Mouse (Mus musculus) forebrain, embryonic 12.5 days (tissue): Measurements from ENCODE around the gene Zfp981. TPM values are rescaled to one million over a fixed set of nuclear protein-coding genes. Genes with fewer than 3 reads are reported as not detected.
"Not testable (repeated sequence)": the region's sequence is repeated elsewhere in the genome, so short reads cannot be mapped to it uniquely, and the experiment has no call there.

Experiments used
- ATAC-seq: fragments of 200-750 bp; cut with Nextera tagmentation; 2 replicates; pipeline ENCODE4 v1.8.0; 2017; ENCODE audit warnings: moderate TSS enrichment; ENCODE audit not compliant: low FRiP score
- H3K27ac ChIP-seq: fragments of 300-500 bp; sonication (generic); 2 replicates; pipeline ENCODE4 v1.5.1; 2016; ENCODE audit warnings: mild to moderate bottlenecking
- H3K27me3 ChIP-seq: fragments of 300-500 bp; sonication (generic); 2 replicates; pipeline ENCODE4 v1.6.1; 2016; ENCODE audit warnings: mild to moderate bottlenecking
- H3K36me3 ChIP-seq: fragments of 300-500 bp; sonication (generic); replicated peaks from 2 replicates; pipeline ENCODE4 v1.6.1; 2016; ENCODE audit warnings: mild to moderate bottlenecking
- H3K4me1 ChIP-seq: fragments of 300-500 bp; sonication (generic); 2 replicates; pipeline ENCODE4 v1.6.1; 2016
- H3K4me2 ChIP-seq: fragments of 300-500 bp; sonication (generic); 2 replicates; pipeline ENCODE4 v1.6.1; 2016; ENCODE audit warnings: mild to moderate bottlenecking, moderate library complexity
- H3K4me3 ChIP-seq: fragments of 300-500 bp; sonication (generic); replicated peaks from 2 replicates; pipeline ENCODE4 v1.5.1; 2016; ENCODE audit warnings: mild to moderate bottlenecking
- H3K9ac ChIP-seq: fragments of 300-500 bp; sonication (generic); 2 replicates; pipeline ENCODE4 v1.6.1; 2016; ENCODE audit warnings: mild to moderate bottlenecking
- H3K9me3 ChIP-seq: fragments of 300-500 bp; sonication (generic); 2 replicates; pipeline ENCODE4 v1.6.1; 2016
- WGBS: fragments of 180-500 bp; shearing (Covaris S2); methylation state at CpG from one replicate; pipeline ENCODE4 v1.1.7; 2016; 5-methylcytosine and 5-hydroxymethylcytosine counted together
- polyA plus RNA-seq: library from polyadenylated mRNA; unstranded; fragments of >200 nt; fragmentation: Nextera tagmentation; extraction: Ambion mirVana; gene quantifications from 2 replicates; pipeline ENCODE4 v1.2.1, GENCODE M21; 2016

Gene Zfp981
- 0.09 TPM in 1 of 2 replicates, not detected in the other for polyA plus RNA-seq

- not testable (repeated sequence) for ATAC-seq, H3K27me3 ChIP-seq, H3K4me2 ChIP-seq, H3K9ac ChIP-seq, H3K4me1 ChIP-seq, H3K4me3 ChIP-seq, H3K36me3 ChIP-seq, H3K27ac ChIP-seq
- H3K9me3 ChIP-seq: peaks cover 37% of the 10 kb centered on the region
- 88% methylated on average over 4 of the region's 4 CpGs for whole genome bisulfite sequencing
Measured at GRCm38 (mm10) chr4:146501727-146502126, at the start of gene Zfp981. TSS of gene Zfp981 (plus strand) at chr4:146502027.

GRCm38 (mm10) chr4:146452576-146452975, 49.3 kb upstream of the Zfp981 start:
- H3K9ac ChIP-seq, H3K27me3 ChIP-seq, H3K4me2 ChIP-seq, H3K36me3 ChIP-seq, H3K4me3 ChIP-seq, H3K27ac ChIP-seq, ATAC-seq, H3K4me1 ChIP-seq: not testable (repeated sequence)
- WGBS: 86% methylated on average over 2 of the region's 2 CpGs
- H3K9me3 ChIP-seq: peaks cover 62% of the 10 kb centered on the region

GRCm38 (mm10) chr4:146454170-146454569, 47.7 kb upstream of the Zfp981 start:
- not testable (repeated sequence) for H3K27me3 ChIP-seq, H3K4me1 ChIP-seq, ATAC-seq, H3K4me2 ChIP-seq, H3K9ac ChIP-seq, H3K4me3 ChIP-seq, H3K36me3 ChIP-seq, H3K27ac ChIP-seq
- 54% methylated on average over 1 of the region's 1 CpGs for WGBS
- peaks cover 62% of the 10 kb centered on the region for H3K9me3 ChIP-seq

GRCm38 (mm10) chr4:146454896-146455295, 46.9 kb upstream of the Zfp981 start:
- no peak overlapping the region for H3K4me2 ChIP-seq
- WGBS: 43% methylated on average over 2 of the region's 2 CpGs
- H3K27ac ChIP-seq: no peak overlapping the region
- 0 out of 2 replicates have a peak, but pooled peaks cover 6% of the 10 kb centered on the region for H3K36me3 ChIP-seq
- no peak overlapping the region for H3K9ac ChIP-seq
- H3K4me3 ChIP-seq: no peak overlapping the region
- H3K27me3 ChIP-seq: no peaks in the 10 kb centered on the region
- no peak for ATAC-seq
- H3K9me3 ChIP-seq: peaks cover 64% of the 10 kb centered on the region
- H3K4me1 ChIP-seq: no peaks in the 10 kb centered on the region

- Histone ChIP-seq H3K9me3 (peaks cover 62% of the 10 kb centered on the region), H3K4me2 (no peak overlapping the region), H3K4me3 (no peak overlapping the region), H3K27me3 (no peaks in the 10 kb centered on the region), H3K27ac (no peak overlapping the region), H3K9ac (no peak overlapping the region), H3K4me1 (no peaks in the 10 kb centered on the region), H3K36me3 (0 out of 2 replicates have a peak, but pooled peaks cover 6% of the 10 kb centered on the region)
- WGBS: 93% methylated on average over 7 of the region's 7 CpGs
- ATAC-seq: peak; percentile 48
Measured at GRCm38 (mm10) chr4:146455321-146455721, 46.5 kb upstream of the Zfp981 start.

GRCm38 (mm10) chr4:146456061-146456726, 45.6 kb upstream of the Zfp981 start:
- Histone ChIP-seq H3K9me3 (peaks cover 64% of the 10 kb centered on the region), H3K4me3 (no peak overlapping the region), H3K36me3 (0 out of 2 replicates have a peak, but pooled peaks cover 6% of the 10 kb centered on the region), H3K4me2 (no peak overlapping the region), H3K4me1 (no peaks in the 10 kb centered on the region), H3K9ac (no peak overlapping the region), H3K27me3 (no peaks in the 10 kb centered on the region), H3K27ac (no peak overlapping the region)
- WGBS: 69% methylated on average over 4 of the region's 4 CpGs
- 0 out of 2 replicates have a peak, but pooled peaks have one; percentile 15 for ATAC-seq

GRCm38 (mm10) chr4:146457126-146457525, 44.7 kb upstream of the Zfp981 start:
- 69% methylated on average over 2 of the region's 2 CpGs for WGBS
- peak; percentile 2; the same call in 1 of the 2 replicates for ATAC-seq
- 0 out of 2 replicates have a peak, but pooled peaks cover 6% of the 10 kb centered on the region for H3K36me3 ChIP-seq

GRCm38 (mm10) chr4:146457720-146458119, 44.1 kb upstream of the Zfp981 start:
- Histone ChIP-seq H3K4me1 (no peaks in the 10 kb centered on the region), H3K27me3 (no peaks in the 10 kb centered on the region), H3K4me3 (no peak overlapping the region), H3K4me2 (no peak overlapping the region), H3K36me3 (0 out of 2 replicates have a peak, but pooled peaks cover 6% of the 10 kb centered on the region), H3K9me3 (peaks cover 61% of the 10 kb centered on the region), H3K27ac (no peak overlapping the region), H3K9ac (no peak overlapping the region)
- WGBS: 72% methylated on average over 1 of the region's 1 CpGs
- ATAC-seq: 0 out of 2 replicates have a peak, but pooled peaks have one; percentile 5

More at GRCm38 (mm10) chr4:146457126-146457525, 44.7 kb upstream of the Zfp981 start:
- H3K27ac ChIP-seq: no peak overlapping the region
- peaks cover 64% of the 10 kb centered on the region for H3K9me3 ChIP-seq
- no peak overlapping the region for H3K4me2 ChIP-seq
- no peaks in the 10 kb centered on the region for H3K4me1 ChIP-seq
- no peak overlapping the region for H3K4me3 ChIP-seq
- H3K9ac ChIP-seq: no peak overlapping the region
- no peaks in the 10 kb centered on the region for H3K27me3 ChIP-seq

- not testable (repeated sequence) for H3K4me3 ChIP-seq, H3K9ac ChIP-seq, H3K27ac ChIP-seq, H3K4me1 ChIP-seq, ATAC-seq, H3K4me2 ChIP-seq, H3K36me3 ChIP-seq, H3K27me3 ChIP-seq
- peaks cover 50% of the 10 kb centered on the region for H3K9me3 ChIP-seq
- 83% methylated on average over 5 of the region's 5 CpGs for WGBS
Measured at GRCm38 (mm10) chr4:146459822-146460221, 42.0 kb upstream of the Zfp981 start.

- not testable (repeated sequence) for H3K9ac ChIP-seq, H3K36me3 ChIP-seq, H3K27me3 ChIP-seq, H3K4me1 ChIP-seq, H3K4me2 ChIP-seq, H3K4me3 ChIP-seq, ATAC-seq, H3K27ac ChIP-seq
- WGBS: 77% methylated on average over 5 of the region's 5 CpGs
- H3K9me3 ChIP-seq: peaks cover 46% of the 10 kb centered on the region
Measured at GRCm38 (mm10) chr4:146460685-146461084, 41.1 kb upstream of the Zfp981 start.

- H3K27ac ChIP-seq, H3K9ac ChIP-seq, H3K4me3 ChIP-seq, H3K36me3 ChIP-seq, H3K4me1 ChIP-seq, H3K4me2 ChIP-seq, H3K27me3 ChIP-seq: not testable (repeated sequence)
- WGBS: 90% methylated on average over 19 of the region's 19 CpGs
- peaks cover 16% of the 10 kb centered on the region for H3K9me3 ChIP-seq
- ATAC-seq: peak; percentile 34; the same call in 1 of the 2 replicates
Measured at GRCm38 (mm10) chr4:146463649-146464351, 38.0 kb upstream of the Zfp981 start.

- not testable (repeated sequence) for H3K9ac ChIP-seq, H3K27me3 ChIP-seq, ATAC-seq, H3K4me2 ChIP-seq, H3K36me3 ChIP-seq, H3K27ac ChIP-seq, H3K4me1 ChIP-seq, H3K4me3 ChIP-seq
- WGBS: 88% methylated on average over 11 of the region's 12 CpGs
- H3K9me3 ChIP-seq: peaks cover 17% of the 10 kb centered on the region
Measured at GRCm38 (mm10) chr4:146469984-146470383, 31.8 kb upstream of the Zfp981 start.
